Mouse (Mus musculus): Measurements from ENCODE around the gene Gm6034.
"Not testable (repeated sequence)": the region's sequence is repeated elsewhere in the genome, so short reads cannot be mapped to it uniquely, and the experiment has no call there.

The Gm6034 gene

GRCm38 (mm10) chr17:36083266-36083869, 40.6 kb downstream of the Gm6034 start:
- no peak for DNase-seq

- DNase-seq = no peak
Measured at GRCm38 (mm10) chr17:36083870-36084451, 41.2 kb downstream of the Gm6034 start.

- not testable (repeated sequence) for DNase-seq
Measured at GRCm38 (mm10) chr17:36085976-36086375, 43.2 kb downstream of the Gm6034 start.

- not testable (repeated sequence) for DNase-seq
Measured at GRCm38 (mm10) chr17:36091933-36092332, 49.2 kb downstream of the Gm6034 start.

- DNase-seq = not testable (repeated sequence)
Measured at GRCm38 (mm10) chr17:36092520-36092919, 49.8 kb downstream of the Gm6034 start.

GRCm38 (mm10) chr17:36093936-36094335, 51.2 kb downstream of the Gm6034 start:
- DNase-seq = no peak

- DNase-seq = not testable (repeated sequence)
Measured at GRCm38 (mm10) chr17:36099603-36100002, 56.8 kb downstream of the Gm6034 start.

GRCm38 (mm10) chr17:36102091-36102490, 59.3 kb downstream of the Gm6034 start:
- DNase-seq = not testable (repeated sequence)
